Mouse (Mus musculus) lung, adult 2 months (tissue): ENCODE results near the gene Peli1. TPM values are rescaled to one million over a fixed set of nuclear protein-coding genes. Genes with fewer than 3 reads are reported as not detected.

Source experiments
- DNase-seq: peaks from one replicate; pipeline ENCODE4 v3.0.0; 2022
- H3K4me1 ChIP-seq: fragments of 200-500 bp; 2 replicates; pipeline ENCODE4 v1.6.1; 2011; ENCODE audit warnings: low read length; ENCODE audit not compliant: control insufficient read depth, insufficient read depth
- H3K4me3 ChIP-seq: fragments of 200-500 bp; replicated peaks from 2 replicates; pipeline ENCODE3; 2011; ENCODE audit warnings: low read depth, mild to moderate bottlenecking, control low read depth, low read length; ENCODE audit errors: extremely low read depth
- CTCF ChIP-seq: fragments of 200-500 bp; IDR thresholded peaks from 2 replicates; pipeline ENCODE4 v1.5.1; 2011; ENCODE audit warnings: mild to moderate bottlenecking, low read length, control low read depth; ENCODE audit not compliant: insufficient read depth
- POLR2A ChIP-seq: fragments of 200-500 bp; IDR thresholded peaks from 2 replicates; pipeline ENCODE4 v1.6.1; 2011; ENCODE audit warnings: low read depth, mild to moderate bottlenecking, control low read depth, low read length, borderline replicate concordance; ENCODE audit errors: extremely low read depth
- WGBS: fragments of 180-500 bp; shearing (Covaris S2); methylation state at CpG from one replicate; pipeline ENCODE4 v1.1.7; 2018; 5-methylcytosine and 5-hydroxymethylcytosine counted together
- polyA plus RNA-seq: library from polyadenylated mRNA; depleted of rRNA; stranded (reverse); fragments of >200 nt; gene quantifications from 2 replicates; pipeline ENCODE4 v1.2.3, GENCODE M21; 2012

The Peli1 gene
- polyA plus RNA-seq, 1 experiment = 24.4 TPM

DNA sequence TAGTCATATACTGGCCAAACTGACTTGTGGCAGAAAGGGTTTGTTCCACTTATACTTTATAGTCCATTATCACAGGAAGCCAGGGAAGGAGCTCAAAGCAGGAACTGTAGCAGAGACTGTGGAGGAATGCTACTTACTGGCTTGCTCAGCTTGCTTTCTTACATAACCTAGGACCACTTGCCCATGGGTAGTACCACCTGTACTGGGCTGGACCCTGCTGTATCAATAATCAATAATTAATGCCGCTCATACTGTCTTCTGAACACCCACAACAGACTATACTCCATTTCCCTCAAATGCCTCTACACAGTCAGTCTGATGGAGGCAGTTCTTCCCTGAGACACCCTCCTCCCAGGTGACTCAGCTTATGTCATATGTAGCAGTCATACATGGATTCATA lies 48.4 kb downstream of the Peli1 start:
- no peak for DNase-seq
- Histone ChIP-seq H3K4me3 (no peak overlapping the region), H3K4me1 (no peaks in the 10 kb centered on the region; the same call in 1 of the 2 replicates)
- 93% methylated on average over 1 of the region's 1 CpGs for WGBS
- no peak for TF ChIP-seq CTCF
- no peak for TF ChIP-seq POLR2A

DNA sequence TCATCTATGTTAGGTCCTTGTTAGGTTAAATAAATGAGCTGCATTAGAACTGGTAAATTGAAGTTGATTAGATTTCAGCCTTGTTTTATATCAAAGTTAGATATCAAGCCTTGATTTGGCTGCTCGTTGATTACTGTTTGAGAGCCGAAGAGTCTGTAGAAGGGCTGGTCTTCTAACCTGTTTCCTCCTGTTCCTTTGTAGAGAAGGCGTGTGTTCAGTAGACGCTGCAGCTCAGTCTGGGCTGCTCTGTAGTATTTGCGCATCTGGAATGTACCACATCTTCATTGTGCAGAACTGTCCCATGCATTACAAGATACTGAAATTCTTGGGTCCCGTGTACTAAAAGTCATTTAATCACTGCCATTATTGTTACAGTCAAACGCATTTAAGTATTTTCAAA lies 50.2 kb downstream of the Peli1 start:
- Histone ChIP-seq H3K4me1 (no peaks in the 10 kb centered on the region), H3K4me3 (no peak overlapping the region)
- TF ChIP-seq POLR2A (no peak), CTCF (no peak)
- 78% methylated on average over 7 of the region's 7 CpGs for WGBS
- DNase-seq = no peak

DNA sequence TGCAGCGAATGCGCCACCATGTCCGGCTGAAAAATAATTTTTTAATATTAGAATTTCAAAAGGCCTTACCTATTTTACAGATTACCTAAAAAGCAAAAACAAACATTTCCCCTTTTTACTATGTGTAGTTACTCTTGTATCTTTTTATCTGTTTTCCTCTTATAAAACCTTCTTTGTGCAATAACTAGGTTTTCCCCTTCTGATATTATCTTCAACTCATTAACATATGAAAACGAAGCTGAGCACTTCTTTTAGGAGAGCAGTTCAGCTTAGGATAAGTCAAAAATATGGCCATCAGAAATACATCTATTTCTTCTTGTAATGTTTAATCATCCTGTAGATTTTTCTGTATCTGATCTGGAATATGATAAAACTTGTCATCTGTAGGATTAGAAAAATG lies 50.7 kb downstream of the Peli1 start:
- no peak for TF ChIP-seq POLR2A
- no peak for TF ChIP-seq CTCF
- Histone ChIP-seq H3K4me1 (no peaks in the 10 kb centered on the region), H3K4me3 (no peak overlapping the region)
- no peak for DNase-seq
- 88% methylated on average over 4 of the region's 4 CpGs for WGBS

DNA sequence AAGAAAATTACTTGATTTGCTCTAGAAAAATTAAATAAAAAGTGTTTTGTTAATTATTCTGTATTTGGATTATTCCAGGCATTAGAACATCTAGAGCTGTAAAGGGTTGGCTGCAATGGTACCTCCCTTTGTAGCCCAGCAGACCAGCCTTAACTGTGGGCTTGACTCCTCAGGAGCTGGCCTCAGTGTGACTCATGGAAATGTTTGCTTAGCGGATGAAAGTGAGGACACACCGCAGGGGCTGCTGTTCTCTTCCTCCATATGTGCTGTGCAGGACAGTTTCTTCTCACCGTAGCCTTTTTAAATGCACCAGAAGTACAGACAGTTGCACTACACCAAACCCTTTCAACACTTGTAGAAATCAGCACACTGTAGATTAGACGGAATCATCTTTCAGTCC lies 58.4 kb downstream of the Peli1 start:
- Histone ChIP-seq H3K4me3 (no peak overlapping the region), H3K4me1 (no peaks in the 10 kb centered on the region)
- DNase-seq = no peak
- TF ChIP-seq CTCF = no peak
- TF ChIP-seq POLR2A = no peak
- WGBS = 76% methylated on average over 4 of the region's 4 CpGs

DNA sequence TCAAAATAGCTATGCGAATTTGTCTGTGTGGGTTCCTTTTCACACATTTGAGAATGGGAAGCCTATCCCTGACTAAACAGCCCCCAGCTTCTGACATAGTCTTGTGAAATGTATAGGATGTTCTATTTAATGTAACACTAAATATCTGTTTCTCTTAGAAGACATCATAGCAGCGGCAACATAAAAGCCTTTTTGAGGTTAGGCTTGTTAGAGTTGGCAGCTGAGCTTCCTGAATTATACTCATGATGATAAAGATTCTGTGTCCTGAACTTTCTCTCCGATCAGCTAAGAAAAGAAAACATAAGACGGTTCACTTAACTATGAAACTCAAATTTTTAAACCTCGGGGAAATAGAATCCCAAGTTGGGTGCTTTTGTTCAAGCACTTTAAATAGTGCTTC lies 59.2 kb downstream of the Peli1 start:
- 80% methylated on average over 5 of the region's 5 CpGs for WGBS
- TF ChIP-seq CTCF = no peak
- TF ChIP-seq POLR2A = no peak
- DNase-seq = no peak
- H3K4me3 ChIP-seq = no peak overlapping the region
- no peaks in the 10 kb centered on the region for H3K4me1 ChIP-seq

DNA sequence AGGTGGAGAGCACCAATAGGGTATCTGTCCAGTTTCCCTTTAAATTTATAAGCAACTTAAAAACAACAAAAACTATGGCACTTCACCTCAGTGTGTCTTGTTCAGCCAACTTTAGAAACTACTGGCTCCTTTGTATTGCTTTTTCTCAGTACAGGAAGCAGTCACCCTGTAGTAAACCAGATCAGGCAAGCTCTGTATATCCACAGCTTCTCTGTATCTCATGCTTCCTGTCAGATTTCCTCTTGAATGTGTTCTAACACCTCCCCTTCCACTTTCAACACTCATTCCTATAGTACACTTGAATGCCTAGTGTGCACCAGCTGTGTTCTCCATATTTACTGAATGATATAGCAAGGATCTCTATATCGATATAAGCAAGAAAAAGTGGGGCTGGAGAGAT lies 60.6 kb downstream of the Peli1 start:
- WGBS = 94% methylated on average over 1 of the region's 1 CpGs

DNA sequence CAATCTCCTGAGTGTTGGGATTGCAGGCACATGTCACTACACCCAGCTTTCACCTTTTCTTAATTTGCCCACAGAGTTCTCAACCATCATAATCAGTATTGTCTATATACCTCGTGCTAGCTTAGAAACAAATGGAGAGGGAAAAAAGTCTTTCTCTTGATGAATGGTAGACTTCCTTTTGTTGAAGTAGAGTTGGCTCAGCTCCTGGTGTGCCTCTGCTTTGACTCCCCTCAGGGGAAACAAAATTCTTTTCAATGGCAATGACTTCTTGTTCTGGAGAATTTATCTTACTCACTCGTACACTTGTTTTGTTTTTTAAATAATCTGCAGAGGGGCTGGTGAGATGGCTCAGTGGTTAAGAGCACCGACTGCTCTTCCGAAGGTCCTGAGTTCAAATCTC lies 62.0 kb downstream of the Peli1 start:
- DNase-seq = no peak
- H3K4me1 ChIP-seq = 0 out of 2 replicates have a peak, but pooled peaks cover 3% of the 10 kb centered on the region
- TF ChIP-seq POLR2A = no peak
- no peak for TF ChIP-seq CTCF
- no peak overlapping the region for H3K4me3 ChIP-seq
- 52% methylated on average over 4 of the region's 4 CpGs for WGBS

More for the DNA sequence above, 60.6 kb downstream of the Peli1 start:
- no peak for DNase-seq
- H3K4me3 ChIP-seq = no peak overlapping the region
- no peaks in the 10 kb centered on the region for H3K4me1 ChIP-seq
- TF ChIP-seq POLR2A (no peak), CTCF (no peak)

DNA sequence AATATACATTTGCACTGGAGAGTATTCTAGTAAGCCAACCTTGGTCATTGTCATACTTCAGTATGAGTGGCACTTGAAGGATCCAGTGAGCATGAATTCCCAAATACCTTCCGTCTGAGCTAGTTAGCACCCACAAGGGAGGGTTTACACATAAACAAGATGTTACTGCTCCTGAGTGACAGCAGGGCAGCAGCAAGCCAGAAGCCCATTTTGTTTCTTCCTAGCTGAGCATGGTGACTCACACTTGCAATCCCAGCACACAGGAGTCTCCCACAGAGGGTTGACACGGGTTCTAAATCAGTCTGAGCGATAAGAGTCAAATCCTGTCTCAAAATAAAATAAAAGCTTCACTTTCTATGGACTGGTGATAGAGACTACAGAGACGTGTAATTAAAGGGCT lies 66.5 kb downstream of the Peli1 start:
- WGBS = 69% methylated on average over 4 of the region's 4 CpGs
- 0 out of 2 replicates have a peak, but pooled peaks cover 3% of the 10 kb centered on the region for H3K4me1 ChIP-seq
- TF ChIP-seq CTCF (no peak), POLR2A (no peak)
- DNase-seq = no peak
- H3K4me3 ChIP-seq = no peak overlapping the region

DNA sequence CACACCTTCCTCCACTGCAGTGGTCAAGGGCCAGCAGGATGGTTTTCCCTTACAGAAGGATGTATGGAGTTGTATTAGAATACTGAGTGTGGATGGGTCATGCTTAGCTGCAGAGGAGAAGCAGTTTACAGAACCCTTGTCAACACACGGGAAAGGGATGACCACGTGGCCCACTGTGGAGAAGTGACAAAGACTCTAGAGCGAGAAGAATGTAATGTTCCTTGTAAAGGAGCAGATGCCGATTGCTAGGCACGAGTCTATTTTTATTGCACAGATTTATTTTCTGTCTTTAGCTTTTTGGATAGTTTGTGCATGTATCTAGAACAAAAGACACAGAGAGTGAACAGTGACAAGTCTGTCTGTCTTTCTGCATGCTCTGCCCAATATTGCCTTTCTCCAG lies 71.0 kb downstream of the Peli1 start:
- H3K4me1 ChIP-seq = 0 out of 2 replicates have a peak, but pooled peaks cover 3% of the 10 kb centered on the region
- 77% methylated on average over 5 of the region's 5 CpGs for WGBS
- no peak for DNase-seq
- no peak for TF ChIP-seq CTCF
- no peak for TF ChIP-seq POLR2A
- H3K4me3 ChIP-seq = no peak overlapping the region

DNA sequence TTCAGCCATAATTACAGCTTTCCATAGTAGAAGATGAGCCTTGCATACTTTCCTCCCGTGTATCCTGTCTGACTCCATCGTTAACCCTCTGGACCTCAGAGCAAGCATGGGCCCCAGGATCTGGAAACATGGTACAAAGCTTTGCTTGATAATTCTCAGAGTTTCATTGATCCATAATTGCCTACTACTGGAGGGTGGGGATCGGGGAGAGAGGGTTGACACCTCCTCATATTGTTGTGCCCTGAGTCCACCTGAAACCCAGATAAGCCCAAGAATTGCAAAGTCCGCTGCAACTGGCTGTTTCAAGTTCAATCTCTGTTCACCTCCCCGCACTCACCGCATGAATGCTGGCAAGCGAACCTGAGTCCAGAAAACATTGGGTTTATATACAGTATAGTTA lies 72.1 kb downstream of the Peli1 start:
- no peak for TF ChIP-seq CTCF
- TF ChIP-seq POLR2A = no peak
- Histone ChIP-seq H3K4me3 (no peak overlapping the region), H3K4me1 (no peaks in the 10 kb centered on the region)
- WGBS = 77% methylated on average over 7 of the region's 7 CpGs
- no peak for DNase-seq

DNA sequence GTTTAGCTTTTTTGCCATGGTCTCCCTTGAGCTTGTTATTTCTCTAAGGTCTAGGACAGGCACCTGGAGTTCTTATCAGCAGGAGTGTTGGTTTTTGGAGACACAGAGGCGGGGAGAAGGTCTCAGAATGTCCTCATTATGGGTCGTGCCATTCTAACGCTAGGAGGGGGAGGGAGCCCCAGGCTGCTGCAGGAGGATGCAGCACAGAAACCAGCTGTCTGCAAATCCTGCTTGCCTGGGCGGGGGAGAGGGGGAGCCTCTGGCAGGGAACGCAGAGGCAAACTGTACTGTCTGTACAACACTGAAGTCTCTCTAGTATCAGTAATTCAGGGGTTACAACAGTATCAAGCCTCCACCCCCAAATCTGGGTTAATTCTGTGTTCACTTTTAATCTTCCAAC lies 72.6 kb downstream of the Peli1 start:
- no peak for DNase-seq
- 25% methylated on average over 5 of the region's 5 CpGs for WGBS
- H3K4me3 ChIP-seq = no peak overlapping the region
- no peaks in the 10 kb centered on the region for H3K4me1 ChIP-seq
- TF ChIP-seq POLR2A (no peak), CTCF (no peak)
